Mouse (Mus musculus): ENCODE measurements around the gene Nutf2-ps1. TPM values are rescaled to one million over a fixed set of nuclear protein-coding genes. Genes with fewer than 3 reads are reported as not detected.

Nutf2-ps1 gene
- total and polyA plus RNA-seq, 3 experiments = 50.8 to 509 (median 220) TPM

GRCm38 (mm10) chr19:53574546-53574945 is 14.3 kb downstream of the Nutf2-ps1 start:
- H3K27ac ChIP-seq (ENCODE audit: insufficient read depth, low read depth) = no peak overlapping the region
- no peak overlapping the region for H3K4me3 ChIP-seq (replicated peaks in 1 of 3; ENCODE audit: low read depth in 2 of 3, low read length in 2 of 3, poor library complexity in 1 of 3)
- no peak for TF ChIP-seq ELF1 (IDR thresholded peaks at IDR 0.05; ENCODE audit: low read depth, low read length)
- no peak for TF ChIP-seq TCF12 (IDR thresholded peaks at IDR 0.05; ENCODE audit: low read depth, low read length)
- TF ChIP-seq BHLHE40 (IDR thresholded peaks at IDR 0.05; ENCODE audit: low read depth, low read length) = no peak
- TF ChIP-seq MAZ (IDR thresholded peaks at IDR 0.05; ENCODE audit: low read depth, low read length) = no peak
- no peak for TF ChIP-seq EP300 (IDR thresholded peaks at IDR 0.05; ENCODE audit: low read length)
- no peak for TF ChIP-seq ZKSCAN1 (IDR thresholded peaks at IDR 0.05; ENCODE audit: borderline replicate concordance, low read depth, low read length)
- TF ChIP-seq CHD1 (IDR thresholded peaks at IDR 0.05; ENCODE audit: low read depth, low read length) = no peak
- TF ChIP-seq IRF4 (IDR thresholded peaks at IDR 0.05; ENCODE audit: low read depth, low read length) = no peak
- no peak for TF ChIP-seq TBP (conservative IDR thresholded peaks at IDR 0.05; ENCODE audit: low read depth, low read length)
- no peak for TF ChIP-seq RCOR1 (conservative IDR thresholded peaks at IDR 0.05; ENCODE audit: low read depth, low read length)
- no peak for TF ChIP-seq SMC3 (IDR thresholded peaks at IDR 0.05; ENCODE audit: low read depth, low read length)
- TF ChIP-seq ZC3H11A (IDR thresholded peaks at IDR 0.05; ENCODE audit: low read depth, low read length) = no peak
- no peak for TF ChIP-seq JUND (conservative IDR thresholded peaks at IDR 0.05; ENCODE audit: low read depth, low read length)
- no peak for TF ChIP-seq RAD21 (IDR thresholded peaks at IDR 0.05; ENCODE audit: low read depth, low read length)
- TF ChIP-seq POLR2A (IDR thresholded peaks at IDR 0.05; ENCODE audit: low read depth, low read length) = no peak
- no peak for TF ChIP-seq ZNF384 (IDR thresholded peaks at IDR 0.05; ENCODE audit: low read depth, low read length)
- no peak for TF ChIP-seq PAX5 (IDR thresholded peaks at IDR 0.05; ENCODE audit: low read length)
- dilution Hi-C loops (cut with MboI; ENCODE audit: extremely low pct_ligation_motif_present, extremely low pct_unique_long_range_greater_than_20kb, low sequenced_read_pairs) = no loop called here
- H3K4me2 ChIP-seq (ENCODE audit: insufficient read depth, low read depth, poor library complexity, severe bottlenecking) = no peak overlapping the region
- peaks cover 7 to 23% of the 10 kb centered on the region in 2 experiments for H3K4me1 ChIP-seq (ENCODE audit: control insufficient read depth in 1 of 2, insufficient read depth in 2 of 2)
- in situ Hi-C loops (cut with MboI; ENCODE audit: low pct_ligation_motif_present, low pct_unique_long_range_greater_than_20kb, low sequenced_read_pairs) = no loop called here
- no peak overlapping the region for H3K9ac ChIP-seq (ENCODE audit: insufficient read depth, low read depth)
- no peaks in the 10 kb centered on the region for H3K9me3 ChIP-seq (replicated peaks; ENCODE audit: low read length)
- H3K36me3 ChIP-seq (replicated peaks in 1 of 2; ENCODE audit: control insufficient read depth in 1 of 2, insufficient read depth in 1 of 2, low read length in 1 of 2) = no peaks in the 10 kb centered on the region
- H3K27me3 ChIP-seq (replicated peaks) = no peaks in the 10 kb centered on the region
- no peaks in the 10 kb centered on the region for H3K79me2 ChIP-seq (replicated peaks; ENCODE audit: control insufficient read depth, extremely low read depth, insufficient read depth, poor library complexity, severe bottlenecking)
- no peak for DNase-seq (ENCODE audit: extremely low read depth)

- peaks cover 7 to 24% of the 10 kb centered on the region in 2 experiments for H3K4me1 ChIP-seq (ENCODE audit: control insufficient read depth in 1 of 2, insufficient read depth in 2 of 2)
- no peaks in the 10 kb centered on the region for H3K79me2 ChIP-seq (replicated peaks; ENCODE audit: control insufficient read depth, extremely low read depth, insufficient read depth, poor library complexity, severe bottlenecking)
- DNase-seq (ENCODE audit: extremely low read depth) = no peak
- H3K9ac ChIP-seq (ENCODE audit: insufficient read depth, low read depth) = no peak overlapping the region
- H3K4me3 ChIP-seq (replicated peaks in 1 of 3; ENCODE audit: low read depth in 2 of 3, low read length in 2 of 3, poor library complexity in 1 of 3) = no peak overlapping the region
- no peak for TF ChIP-seq CHD2 (IDR thresholded peaks at IDR 0.05; ENCODE audit: low read length)
- dilution Hi-C loops (cut with MboI; ENCODE audit: extremely low pct_ligation_motif_present, extremely low pct_unique_long_range_greater_than_20kb, low sequenced_read_pairs) = no loop called here
- no peak overlapping the region for H3K27ac ChIP-seq (ENCODE audit: insufficient read depth, low read depth)
- H3K27me3 ChIP-seq (replicated peaks) = no peaks in the 10 kb centered on the region
- no peaks in the 10 kb centered on the region for H3K9me3 ChIP-seq (replicated peaks; ENCODE audit: low read length)
- in situ Hi-C loops (cut with MboI; ENCODE audit: low pct_ligation_motif_present, low pct_unique_long_range_greater_than_20kb, low sequenced_read_pairs) = no loop called here
- H3K36me3 ChIP-seq (replicated peaks in 1 of 2; ENCODE audit: control insufficient read depth in 1 of 2, insufficient read depth in 1 of 2, low read length in 1 of 2) = no peaks in the 10 kb centered on the region
- H3K4me2 ChIP-seq (ENCODE audit: insufficient read depth, low read depth, poor library complexity, severe bottlenecking) = no peak overlapping the region
These were observed 14.7 kb downstream of the Nutf2-ps1 start for GRCm38 (mm10) chr19:53574131-53574530.
